Mouse (Mus musculus) spleen, adult 2 months (tissue): ENCODE data around the gene Pcdh9. TPM values are rescaled to one million over a fixed set of nuclear protein-coding genes. Genes with fewer than 3 reads are reported as not detected.

ENCODE experiments used
- DNase-seq, 2 experiments: peaks; one replicate each; pipeline versions ENCODE4 v3.0.0 to v3.0.0-alpha.2; 2012 to 2021; ENCODE audit warnings: low spot score in 2 of 2, low read depth in 1 of 2
- H3K27ac ChIP-seq: fragments of 200-500 bp; 2 replicates; pipeline ENCODE4 v1.5.1; 2012; ENCODE audit warnings: low read length, inconsistent platforms; ENCODE audit not compliant: insufficient read depth
- H3K27me3 ChIP-seq: fragments of 200-500 bp; 2 replicates; pipeline ENCODE4 v1.6.1; 2012; ENCODE audit warnings: mild to moderate bottlenecking, moderate library complexity, low read length, inconsistent platforms; ENCODE audit not compliant: control insufficient read depth, insufficient read depth
- H3K36me3 ChIP-seq: fragments of 200-500 bp; 2 replicates; pipeline ENCODE4 v1.6.1; 2012; ENCODE audit warnings: mild to moderate bottlenecking, low read length, inconsistent platforms; ENCODE audit not compliant: control insufficient read depth, insufficient read depth
- H3K4me1 ChIP-seq: fragments of 200-500 bp; 2 replicates; pipeline ENCODE4 v1.6.1; 2011; ENCODE audit warnings: inconsistent platforms; ENCODE audit not compliant: control insufficient read depth, insufficient read depth, insufficient read length
- H3K4me3 ChIP-seq: fragments of 200-500 bp; 2 replicates; pipeline ENCODE4 v1.5.1; 2011; ENCODE audit warnings: mild to moderate bottlenecking, inconsistent platforms; ENCODE audit not compliant: insufficient read depth, insufficient read length; ENCODE audit errors: extremely low read depth
- CTCF ChIP-seq: fragments of 200-500 bp; IDR thresholded peaks from 2 replicates; pipeline ENCODE4 v1.5.1; 2011; ENCODE audit warnings: mild to moderate bottlenecking, inconsistent platforms; ENCODE audit not compliant: insufficient read depth, insufficient read length, insufficient replicate concordance; ENCODE audit errors: extremely low read depth
- POLR2A ChIP-seq: fragments of 200-500 bp; IDR thresholded peaks from 2 replicates; pipeline ENCODE4 v1.6.1; 2011; ENCODE audit warnings: low read depth, low read length, inconsistent platforms
- WGBS: fragments of 180-500 bp; shearing (Covaris S2); methylation state at CpG from one replicate; pipeline ENCODE4 v1.1.7; 2018; 5-methylcytosine and 5-hydroxymethylcytosine counted together
- polyA plus RNA-seq: library from polyadenylated mRNA; depleted of rRNA; stranded (reverse); fragments of >200 nt; gene quantifications from 2 replicates; pipeline ENCODE4 v1.2.3, GENCODE M21; 2012

The Pcdh9 gene
- polyA plus RNA-seq, 1 experiment, result 0.41 TPM

DNA sequence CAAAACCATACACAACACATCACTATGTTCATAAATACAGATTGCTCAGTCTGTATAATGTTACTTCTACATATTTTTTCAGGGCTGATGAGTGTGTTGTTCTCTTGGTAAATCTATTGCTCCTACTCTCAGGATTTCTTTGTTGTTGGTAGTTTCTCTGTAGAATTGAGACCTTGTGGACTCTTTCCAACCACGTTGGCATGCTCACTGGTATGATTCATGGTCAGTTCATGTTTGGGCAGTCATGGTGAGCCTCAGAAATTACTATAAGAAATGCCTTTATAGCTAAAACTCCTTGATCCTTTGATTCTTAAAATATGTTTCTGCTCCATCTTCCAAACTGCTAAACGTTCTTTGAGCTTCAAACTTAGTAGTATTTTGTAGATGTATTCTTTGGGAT, 326.1 kb downstream of the Pcdh9 start:
- Histone ChIP-seq H3K27ac (no peak overlapping the region), H3K36me3 (no peaks in the 10 kb centered on the region), H3K4me1 (no peaks in the 10 kb centered on the region), H3K4me3 (no peak overlapping the region), H3K27me3 (no peaks in the 10 kb centered on the region)
- DNase-seq, result no peak
- 60% methylated on average over 2 of the region's 2 CpGs for WGBS
- no peak for TF ChIP-seq CTCF
- no peak for TF ChIP-seq POLR2A

- Histone ChIP-seq H3K27me3 (no peaks in the 10 kb centered on the region), H3K4me1 (no peaks in the 10 kb centered on the region), H3K36me3 (no peaks in the 10 kb centered on the region), H3K4me3 (no peak overlapping the region), H3K27ac (no peak overlapping the region)
- TF ChIP-seq POLR2A, result no peak
- DNase-seq, result no peak
- WGBS, result 71% methylated on average over 1 of the region's 1 CpGs
These were observed 328.9 kb downstream of the Pcdh9 start for GRCm38 (mm10) chr14:93561577-93561976.

DNA sequence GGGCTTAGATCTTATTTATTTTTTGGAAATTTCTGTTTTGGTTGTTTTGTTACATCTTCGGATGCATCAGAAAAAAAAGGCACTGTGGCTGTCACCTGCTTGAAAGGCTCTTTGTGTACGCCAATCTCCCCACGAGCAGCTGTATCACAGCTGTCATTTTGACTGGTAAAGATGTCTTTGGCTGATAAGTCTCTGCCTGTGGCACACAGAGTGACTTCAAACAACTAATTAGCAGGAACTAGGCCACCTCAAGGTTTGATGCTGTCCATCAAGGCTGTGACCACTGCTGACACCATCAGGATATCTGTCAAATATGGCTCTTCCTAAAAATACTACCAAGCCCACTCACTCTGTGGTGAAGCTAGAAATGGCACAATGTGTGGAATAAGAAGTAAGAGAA, 336.7 kb downstream of the Pcdh9 start:
- no peak for DNase-seq
- Histone ChIP-seq H3K4me1 (no peaks in the 10 kb centered on the region), H3K27me3 (no peaks in the 10 kb centered on the region), H3K36me3 (no peaks in the 10 kb centered on the region), H3K27ac (no peak overlapping the region), H3K4me3 (no peak overlapping the region)
- no peak for TF ChIP-seq POLR2A
- TF ChIP-seq CTCF, result no peak
- 67% methylated on average over 3 of the region's 3 CpGs for WGBS

DNA sequence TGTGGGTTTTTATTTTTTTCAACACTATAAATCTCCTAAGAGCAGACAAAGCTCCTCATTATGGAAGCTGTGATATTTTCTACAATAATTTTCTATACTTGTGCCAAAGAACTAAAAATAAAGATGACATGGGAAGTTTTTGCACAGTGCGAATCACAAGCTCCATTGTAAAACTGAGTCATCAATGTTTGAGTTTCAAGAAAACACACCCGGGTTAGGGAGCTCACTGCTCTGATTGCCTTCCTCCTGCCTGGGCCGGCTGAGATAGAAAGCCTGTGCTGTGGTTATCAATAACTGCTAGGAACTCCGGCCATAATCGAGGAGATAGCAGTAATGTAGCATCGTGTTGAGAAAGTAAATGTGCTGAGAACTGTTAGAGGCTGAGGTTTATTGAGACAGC, 344.9 kb downstream of the Pcdh9 start:
- DNase-seq, result no peak
- TF ChIP-seq CTCF (no peak), POLR2A (no peak)
- WGBS, result 79% methylated on average over 6 of the region's 6 CpGs
- Histone ChIP-seq H3K27ac (no peak overlapping the region), H3K4me3 (no peak overlapping the region), H3K27me3 (no peaks in the 10 kb centered on the region), H3K36me3 (no peaks in the 10 kb centered on the region), H3K4me1 (no peaks in the 10 kb centered on the region)

DNA sequence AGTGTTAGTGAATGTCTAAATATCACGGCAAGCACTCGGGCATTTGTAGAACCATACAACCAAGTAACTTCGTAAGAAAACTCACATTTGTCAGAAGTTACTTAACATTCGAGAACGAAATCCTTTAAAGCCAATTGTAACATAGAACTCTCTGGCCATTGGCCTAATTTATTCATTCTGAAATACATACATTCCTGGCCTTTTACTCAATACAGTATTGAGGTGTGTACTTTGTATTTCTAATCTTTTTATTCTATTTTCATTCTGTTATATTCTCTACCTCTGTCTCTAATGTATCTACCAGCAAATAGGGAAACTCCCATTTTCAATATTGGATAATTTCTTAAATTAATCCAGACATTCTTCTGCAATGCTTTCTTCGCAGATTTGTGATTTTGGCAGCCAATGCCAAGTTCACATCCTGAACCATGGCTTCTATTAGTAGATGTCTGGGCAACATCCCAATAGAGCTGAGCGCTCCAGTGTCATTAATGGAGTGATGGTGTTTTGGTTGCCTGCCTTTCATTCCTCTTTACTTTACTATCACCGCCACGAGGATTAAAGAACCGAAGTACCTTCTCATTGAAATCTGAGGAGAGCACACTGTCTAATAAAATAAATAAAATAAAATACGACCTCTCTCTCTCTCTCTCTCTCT, 346.4 kb downstream of the Pcdh9 start:
- Histone ChIP-seq H3K4me3 (no peak overlapping the region), H3K4me1 (no peaks in the 10 kb centered on the region), H3K27me3 (no peaks in the 10 kb centered on the region), H3K36me3 (no peaks in the 10 kb centered on the region), H3K27ac (no peak overlapping the region)
- TF ChIP-seq POLR2A (no peak), CTCF (no peak)
- WGBS, result 86% methylated on average over 11 of the region's 11 CpGs
- DNase-seq, result no peak

GRCm38 (mm10) chr14:93543561-93543960, 346.9 kb downstream of the Pcdh9 start:
- no peaks in the 10 kb centered on the region for H3K27me3 ChIP-seq
- WGBS, result 79% methylated on average over 3 of the region's 3 CpGs
- no peaks in the 10 kb centered on the region for H3K4me1 ChIP-seq
- H3K4me3 ChIP-seq, result no peak overlapping the region
- DNase-seq, result no peak
- no peak overlapping the region for H3K27ac ChIP-seq
- no peak for TF ChIP-seq CTCF
- TF ChIP-seq POLR2A, result no peak
- H3K36me3 ChIP-seq, result no peaks in the 10 kb centered on the region

GRCm38 (mm10) chr14:93534928-93535327, 355.6 kb downstream of the Pcdh9 start:
- TF ChIP-seq CTCF, result no peak
- TF ChIP-seq POLR2A, result no peak
- WGBS, result 88% methylated on average over 4 of the region's 4 CpGs
- no peak for DNase-seq
- H3K27ac ChIP-seq, result no peak overlapping the region
- H3K4me3 ChIP-seq, result no peak overlapping the region
- H3K4me1 ChIP-seq, result no peaks in the 10 kb centered on the region
- no peaks in the 10 kb centered on the region for H3K36me3 ChIP-seq
- H3K27me3 ChIP-seq, result no peaks in the 10 kb centered on the region
